10 mouse cellular contexts compared by ENCODE assay signal in genomic region chr17:27513916-27514762, GRCm38 (mm10). TPM values are rescaled to one million over a fixed set of nuclear protein-coding genes. Genes with fewer than 3 reads are reported as not detected.
DNase-seq lines count a peak whose midpoint lies in the region; ATAC-seq lines count a peak whose summit lies in the region.
"Had no signal": no experiment of that assay in that cellular context is flagged by ENCODE, and none has a peak within 500 bp of the region (broad histone marks: within the 10 kb centered on the region; RNA-seq: fewer than 3 reads in every experiment).

No protein-coding gene starts in this region.

- H3K4me3 ChIP-seq in embryonic facial prominence, embryonic 13.5 days = peak overlapping the region; percentile 60
- H3K4me3 ChIP-seq in hindbrain, embryonic 16.5 days (ENCODE audit: low read length) = peak overlapping the region; percentile 56

- DNase-seq in kidney, postnatal 4 days = peak; percentile 52 to 65
- no peak for DNase-seq in kidney, adult 11 months
- peak; percentile 52 for DNase-seq in retina, embryonic 14.5 days (ENCODE audit: low spot score)
- no peak for DNase-seq in urinary bladder, adult 2 months (ENCODE audit: low spot score)
- no peak for DNase-seq in adrenal gland, postnatal 4 days (ENCODE audit: low spot score in 2 of 2)
- no peak for DNase-seq in layer of hippocampus, postnatal 14 days (ENCODE audit: low spot score in 2 of 2)
- DNase-seq: adrenal gland, adult 8-10 months; kidney, postnatal 25 days had no signal

- H3K27me3 ChIP-seq in embryonic facial prominence, embryonic 13.5 days = peaks cover 98% of the 10 kb centered on the region
- peaks cover 16% of the 10 kb centered on the region for H3K27me3 ChIP-seq in hindbrain, embryonic 16.5 days (replicated peaks; ENCODE audit: control insufficient read depth, insufficient read depth, low read length)

- no peaks in the 10 kb centered on the region for H3K36me3 ChIP-seq in embryonic facial prominence, embryonic 13.5 days
- no peaks in the 10 kb centered on the region for H3K36me3 ChIP-seq in hindbrain, embryonic 16.5 days (ENCODE audit: control insufficient read depth, insufficient read depth, low read length)

- H3K4me1 ChIP-seq in embryonic facial prominence, embryonic 13.5 days = peaks cover 18% of the 10 kb centered on the region
- H3K4me1 ChIP-seq in hindbrain, embryonic 16.5 days (ENCODE audit: control insufficient read depth, insufficient read depth, low read depth, low read length) = peaks cover 23% of the 10 kb centered on the region

- H3K27ac ChIP-seq in embryonic facial prominence, embryonic 13.5 days = no peak overlapping the region
- no peak overlapping the region for H3K27ac ChIP-seq in hindbrain, embryonic 16.5 days (ENCODE audit: low read depth, low read length)

- H3K9ac ChIP-seq in embryonic facial prominence, embryonic 13.5 days = no peak overlapping the region
- H3K9ac ChIP-seq in hindbrain, embryonic 16.5 days (ENCODE audit: low read depth, low read length) = peak overlapping the region; percentile 69

- 30% methylated on average over 27 of the region's 27 CpGs for WGBS in embryonic facial prominence, embryonic 13.5 days
- 28% methylated on average over 27 of the region's 27 CpGs for WGBS in hindbrain, embryonic 16.5 days

- H3K4me2 ChIP-seq in embryonic facial prominence, embryonic 13.5 days = peak overlapping the region; percentile 100
- peak overlapping the region; percentile 89 for H3K4me2 ChIP-seq in hindbrain, embryonic 16.5 days (ENCODE audit: low read length)

- no peak for ATAC-seq in embryonic facial prominence, embryonic 13.5 days (ENCODE audit: insufficient number of reproducible peaks, insufficient read depth, low FRiP score, low TSS enrichment, low read depth)
- ATAC-seq in hindbrain, embryonic 16.5 days = peak; percentile 43; the same call in 1 of the 2 replicates

- H3K9me3 ChIP-seq in embryonic facial prominence, embryonic 13.5 days = no peaks in the 10 kb centered on the region
- H3K9me3 ChIP-seq in hindbrain, embryonic 16.5 days (ENCODE audit: control insufficient read depth, low read length) = no peaks in the 10 kb centered on the region

RNA-seq across cellular contexts. Expression of gene Grm4, which starts 7.1 kb away (rescaled TPM):
- polyA plus RNA-seq in embryonic facial prominence, embryonic 13.5 days (2015; fragmentation: Nextera tagmentation; extraction: Ambion mirVana) = 0.25 and 0.38 TPM in 2 replicates
- polyA plus RNA-seq in hindbrain, embryonic 16.5 days (2015; fragmentation: Nextera tagmentation; extraction: Ambion mirVana) = 9.3 and 10.0 TPM in 2 replicates
- 0.12 and 0.35 TPM in 2 replicates for polyA plus RNA-seq in urinary bladder, adult 2 months (2012; rRNA removed)
- total RNA-seq in adrenal gland, postnatal 4 days (2021) = 1 to 10 TPM; 1.5 to 6.2 TPM
- total RNA-seq in layer of hippocampus, postnatal 14 days (2021) = 10 to 100 TPM; 10.7 to 19.3 TPM

RNA-seq across cellular contexts. Expression of gene Hmga1, which starts 42.2 kb away (rescaled TPM):
- 227 and 258 TPM in 2 replicates for polyA plus RNA-seq in embryonic facial prominence, embryonic 13.5 days (2015; fragmentation: Nextera tagmentation; extraction: Ambion mirVana)
- 144 and 155 TPM in 2 replicates for polyA plus RNA-seq in hindbrain, embryonic 16.5 days (2015; fragmentation: Nextera tagmentation; extraction: Ambion mirVana)
- polyA plus RNA-seq in urinary bladder, adult 2 months (2012; rRNA removed) = 55.1 and 65.1 TPM in 2 replicates
- total RNA-seq in adrenal gland, postnatal 4 days (2021) = 10 to 100 TPM; 41.6 to 44.9 TPM
- total RNA-seq in layer of hippocampus, postnatal 14 days (2021) = 10 to 100 TPM; 31.3 to 32.7 TPM

RNA-seq across cellular contexts. Expression of gene AI413582, which starts 51.4 kb away (rescaled TPM):
- 21.2 and 21.4 TPM in 2 replicates for polyA plus RNA-seq in embryonic facial prominence, embryonic 13.5 days (2015; fragmentation: Nextera tagmentation; extraction: Ambion mirVana)
- polyA plus RNA-seq in hindbrain, embryonic 16.5 days (2015; fragmentation: Nextera tagmentation; extraction: Ambion mirVana) = 77.2 and 83.3 TPM in 2 replicates
- polyA plus RNA-seq in urinary bladder, adult 2 months (2012; rRNA removed) = 34.8 and 48.7 TPM in 2 replicates
- 10 to 100 TPM; 17.4 to 19.1 TPM for total RNA-seq in adrenal gland, postnatal 4 days (2021)
- total RNA-seq in layer of hippocampus, postnatal 14 days (2021) = 10 to 100 TPM; 65.6 to 65.9 TPM

Comparison
In these comparisons a context has a peak if more than half of its experiments do, and no peak if none do; other contexts are left out.
1. DNase-seq: peak in kidney, postnatal 4 days (2 of 2) and retina, embryonic 14.5 days (single experiment); none in kidney, adult 11 months (single experiment), urinary bladder, adult 2 months (single experiment), adrenal gland, postnatal 4 days (0 of 2) and layer of hippocampus, postnatal 14 days (0 of 2).